Mouse (Mus musculus) myocyte (in vitro differentiated cells): ENCODE results near the gene Sec14l3.

Experiments
- MYOG ChIP-seq, 3 experiments: IDR thresholded peaks; one replicate each; pipeline ENCODE4 v1.6.1; 2011; ENCODE audit warnings: control low read depth in 2 of 3, low read depth in 2 of 3, mild to moderate bottlenecking in 2 of 3; ENCODE audit not compliant: insufficient read length in 2 of 3, control insufficient read depth in 1 of 3, insufficient read depth in 1 of 3
- POLR2A ChIP-seq: IDR thresholded peaks from one replicate; pipeline ENCODE4 v1.6.1; 2011; ENCODE audit warnings: low read depth, mild to moderate bottlenecking, control low read depth, moderate library complexity; ENCODE audit not compliant: insufficient read length
- TCF12 ChIP-seq: IDR thresholded peaks from one replicate; pipeline ENCODE4 v1.6.1; 2011; ENCODE audit warnings: mild to moderate bottlenecking, control low read depth; ENCODE audit not compliant: poor library complexity, insufficient read depth, severe bottlenecking

DNA sequence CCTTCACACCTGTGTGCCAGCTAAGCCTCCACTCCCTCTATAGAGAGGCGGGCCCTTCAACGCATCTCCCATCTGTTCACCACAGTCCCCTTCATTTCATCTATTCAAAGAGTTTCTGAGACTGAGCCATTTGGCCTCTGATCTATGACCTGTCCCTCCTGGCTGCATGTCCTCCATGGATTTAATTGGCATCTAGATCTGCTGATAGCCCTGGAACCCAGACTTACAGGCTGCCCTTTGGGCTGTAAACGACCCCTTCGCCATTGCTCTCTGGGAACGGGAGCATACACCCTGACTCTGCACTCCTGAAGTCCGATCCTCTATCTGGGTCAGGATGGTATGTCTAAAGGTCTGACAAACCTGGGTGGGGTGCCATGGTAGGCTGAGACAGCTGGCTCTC is 48.2 kb downstream of the Sec14l3 start:
- TF ChIP-seq MYOG (IDR thresholded peaks at IDR 0.05; ENCODE audit: control insufficient read depth in 1 of 3, insufficient read depth in 1 of 3, insufficient read length in 2 of 3, low read depth in 2 of 3) (no peak), POLR2A (no peak), TCF12 (no peak)
